Mouse (Mus musculus): Measurements from ENCODE around the gene Plekhg4. TPM values are rescaled to one million over a fixed set of nuclear protein-coding genes. Genes with fewer than 3 reads are reported as not detected.
A peak's percentile ranks its signal among the peaks of the same experiment; 100 is the strongest.

Gene Plekhg4
- total RNA-seq, 2 experiments from 2014 or later, result not detected

GRCm38 (mm10) chr8:105393915-105394314 is 20.8 kb downstream of the Plekhg4 start:
- intact Hi-C loops (cut with DNase I), result no loop called here
- DNase-seq, result no peak

DNA sequence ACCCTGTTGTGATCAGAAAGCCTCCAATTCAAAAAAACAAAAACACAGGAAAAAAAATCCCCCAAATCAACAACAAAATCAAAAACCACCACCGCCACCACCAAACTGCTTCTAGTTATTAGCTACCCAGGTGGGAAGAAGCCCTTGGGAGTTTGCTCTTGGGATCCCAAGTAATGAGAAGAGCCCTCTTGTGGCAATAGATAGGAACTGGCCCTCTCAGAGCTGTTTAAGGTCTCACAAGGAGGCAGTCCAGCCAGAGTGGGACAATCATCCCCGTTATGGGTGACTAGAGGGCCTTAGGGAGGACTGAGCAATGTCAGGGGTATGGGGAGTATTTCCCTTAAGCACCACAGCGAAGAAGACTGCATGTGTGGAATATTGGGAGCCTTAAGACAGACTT is 24.7 kb downstream of the Plekhg4 start:
- intact Hi-C loops (cut with DNase I), result loop anchor here (2.0 kb wide), 1 partner anchor 39 kb away; no protein-coding TSS in a partner anchor

GRCm38 (mm10) chr8:105400016-105400415 is 26.9 kb downstream of the Plekhg4 start:
- intact Hi-C loops (cut with DNase I), result no loop called here
- DNase-seq, result no peak

More for the DNA sequence above, 24.7 kb downstream of the Plekhg4 start:
- DNase-seq, result peak in 1 of 2 experiments; percentile 63

GRCm38 (mm10) chr8:105403467-105403866 is 30.4 kb downstream of the Plekhg4 start:
- intact Hi-C loops (cut with DNase I), result no loop called here
- DNase-seq, result no peak

- no peak for DNase-seq
- intact Hi-C loops (cut with DNase I), result no loop called here
These were observed 31.4 kb downstream of the Plekhg4 start for GRCm38 (mm10) chr8:105404496-105404895.

GRCm38 (mm10) chr8:105406416-105406815 is 33.3 kb downstream of the Plekhg4 start:
- intact Hi-C loops (cut with DNase I), result no loop called here

GRCm38 (mm10) chr8:105408331-105408730 is 35.3 kb downstream of the Plekhg4 start:
- DNase-seq, result no peak
- intact Hi-C loops (cut with DNase I), result no loop called here

More at GRCm38 (mm10) chr8:105406416-105406815, 33.3 kb downstream of the Plekhg4 start:
- no peak for DNase-seq

DNA sequence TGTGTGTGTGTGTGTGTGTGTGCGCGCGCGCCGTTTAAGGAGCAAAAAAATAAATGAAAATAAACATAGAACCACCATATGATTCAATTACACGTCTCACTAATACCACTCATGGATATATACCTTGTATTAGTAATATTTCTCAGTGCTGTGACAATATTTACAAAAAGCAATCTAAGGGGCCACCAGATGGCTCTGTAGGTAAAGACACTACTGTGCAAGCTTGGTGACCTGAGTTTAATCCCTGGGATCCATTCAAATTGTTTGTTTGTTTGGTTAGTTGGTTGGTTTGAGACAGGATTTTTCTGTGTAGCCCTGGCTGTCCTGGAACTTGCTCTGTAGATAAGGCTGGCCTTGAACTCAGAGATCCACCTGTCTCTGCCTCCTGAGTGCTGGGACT is 36.9 kb downstream of the Plekhg4 start:
- DNase-seq, result no peak
- intact Hi-C loops (cut with DNase I), result loop anchor here (5.0 kb wide), 1 partner anchor 67 kb away; no protein-coding TSS in a partner anchor

DNA sequence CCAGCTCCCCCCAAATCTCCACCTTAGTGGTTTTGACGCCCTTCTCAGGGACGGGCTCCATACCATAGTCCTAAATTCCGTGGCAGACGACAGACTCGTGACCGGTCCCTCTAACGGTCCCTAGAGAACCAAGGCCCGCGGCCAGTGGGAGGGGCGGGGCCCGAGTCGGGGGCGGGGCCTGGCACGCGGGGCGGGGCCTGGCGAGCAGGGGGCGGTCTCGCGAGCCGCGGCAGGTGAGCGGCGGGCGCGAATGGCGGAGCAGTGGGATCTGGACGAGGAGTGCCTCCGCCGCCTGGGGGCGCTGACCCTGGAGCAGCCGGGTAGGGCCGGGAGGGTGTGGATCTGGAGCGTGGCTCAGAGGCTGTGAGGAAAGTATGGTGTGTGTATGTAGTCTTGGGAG is 40.3 kb downstream of the Plekhg4 start, which contains the start of the genes Kctd19 and Lrrc36:
TSS of gene Kctd19 (minus strand) at position 112 of the 400 bp plus-strand sequence.
TSS of gene Lrrc36 (plus strand) at position 181 of the 400 bp plus-strand sequence.
- intact Hi-C loops (cut with DNase I), result loop anchor here (5.0 kb wide), 1 partner anchor 64 kb away; no protein-coding TSS in a partner anchor
- DNase-seq, result peak; percentile 62 to 68

GRCm38 (mm10) chr8:105418992-105419391 is 45.9 kb downstream of the Plekhg4 start:
- intact Hi-C loops (cut with DNase I), result no loop called here
- no peak for DNase-seq

GRCm38 (mm10) chr8:105419800-105420199 is 46.7 kb downstream of the Plekhg4 start:
- intact Hi-C loops (cut with DNase I), result no loop called here
- DNase-seq, result no peak

GRCm38 (mm10) chr8:105422006-105422405 is 48.9 kb downstream of the Plekhg4 start:
- intact Hi-C loops (cut with DNase I), result no loop called here

GRCm38 (mm10) chr8:105426878-105427277 is 53.8 kb downstream of the Plekhg4 start:
- intact Hi-C loops (cut with DNase I), result no loop called here
- no peak for DNase-seq

More at GRCm38 (mm10) chr8:105422006-105422405, 48.9 kb downstream of the Plekhg4 start:
- DNase-seq, result no peak

DNA sequence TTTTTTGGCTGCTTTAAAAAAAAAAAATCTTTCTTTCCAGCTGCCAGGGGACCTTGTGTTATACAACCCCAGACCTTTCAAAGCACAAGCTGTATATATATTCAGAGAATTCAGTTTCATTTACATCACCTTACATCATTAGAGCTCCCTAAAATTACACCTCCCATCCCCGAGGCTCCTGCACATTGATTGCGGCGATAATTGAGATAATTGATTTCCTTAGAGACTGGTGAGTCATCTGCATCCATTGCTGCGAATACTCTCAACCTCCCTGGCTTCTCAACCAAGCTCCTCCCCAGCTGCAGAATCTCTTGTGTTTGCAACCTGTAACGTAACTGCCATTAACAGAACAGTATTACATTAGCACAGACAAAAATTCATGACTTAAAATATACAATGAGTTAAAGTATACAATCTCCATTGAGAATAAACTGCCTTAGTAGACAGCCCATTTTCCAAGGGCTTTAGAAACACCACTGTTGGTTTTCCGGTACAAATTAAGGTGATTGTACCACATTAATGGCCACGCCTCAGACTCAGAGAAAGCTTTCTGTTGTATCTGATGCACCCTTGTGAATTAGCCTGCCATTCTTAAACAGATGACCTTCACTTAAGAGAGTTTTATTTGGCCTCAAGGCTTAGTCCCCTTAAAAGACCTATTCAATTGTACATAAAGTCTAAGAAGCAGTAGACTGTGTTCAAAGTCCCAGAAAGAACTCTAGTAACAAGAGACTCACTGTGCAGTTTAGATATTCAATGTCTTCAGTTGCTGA is 58.9 kb downstream of the Plekhg4 start:
- intact Hi-C loops (cut with DNase I), result no loop called here
- no peak for DNase-seq

Other genes starting within 250 kb of the Plekhg4 start
- not detected for gene Ces4a, start 241.5 kb upstream of the Plekhg4 start, total RNA-seq (2021)
- gene Cbfb, start 202.6 kb upstream of the Plekhg4 start, total RNA-seq (2021), result 10 to 100 TPM; 24.4 to 27.9 TPM
- gene D230025D16Rik, start 148.1 kb upstream of the Plekhg4 start, total RNA-seq (2021), result 10 to 100 TPM; 16.7 to 22.0 TPM
- gene B3gnt9, start 118.1 kb upstream of the Plekhg4 start, total RNA-seq (2021), result 1 to 10 TPM; 5.1 to 5.6 TPM
- gene Tradd, start 108.7 kb upstream of the Plekhg4 start, total RNA-seq (2021), result 1 to 10 TPM; 6.3 to 7.2 TPM
- 1 to 10 TPM; 2.4 to 3.1 TPM for gene Fbxl8, start 108.6 kb upstream of the Plekhg4 start, total RNA-seq (2021)
- gene Hsf4, start 103.5 kb upstream of the Plekhg4 start, total RNA-seq (2021), result under 1 TPM; 0.73 to 0.96 TPM
- 10 to 100 TPM; 17.9 to 19.0 TPM for gene Nol3, start 97.1 kb upstream of the Plekhg4 start, total RNA-seq (2021)
- 1 to 10 TPM; 1.5 to 3.2 TPM for gene 4931428F04Rik, start 83.4 kb upstream of the Plekhg4 start, total RNA-seq (2021)
- 1 to 10 TPM; 8.5 to 8.6 TPM for gene Exoc3l, start 77.2 kb upstream of the Plekhg4 start, total RNA-seq (2021)
- gene E2f4, start 75.6 kb upstream of the Plekhg4 start, total RNA-seq (2021), result 10 to 100 TPM; 21.9 to 24.8 TPM
- 1 to 10 TPM in 1 of 2 experiments, under 1 TPM in 1; 0.86 to 1.2 TPM for gene Elmo3, start 67.7 kb upstream of the Plekhg4 start, total RNA-seq (2021)
- 1 to 10 TPM; 1.7 to 1.9 TPM for gene Lrrc29, start 47.0 kb upstream of the Plekhg4 start, total RNA-seq (2021)
- gene Tmem208, start 46.9 kb upstream of the Plekhg4 start, total RNA-seq (2021), result 10 to 100 TPM; 23.3 to 29.6 TPM
- gene Fhod1, start 25.3 kb upstream of the Plekhg4 start, total RNA-seq (2021), result 1 to 10 TPM; 9.2 to 9.4 TPM
- under 1 TPM; 0.83 to 0.86 TPM for gene Slc9a5, start 24.4 kb upstream of the Plekhg4 start, total RNA-seq (2021)
- not detected for gene Kctd19, start 40.2 kb downstream of the Plekhg4 start, total RNA-seq (2021)
- under 1 TPM; 0.68 to 0.86 TPM for gene Lrrc36, start 40.3 kb downstream of the Plekhg4 start, total RNA-seq (2021)
- gene Tppp3, start 98.3 kb downstream of the Plekhg4 start, total RNA-seq (2021), result 10 to 100 TPM; 47.7 to 50.1 TPM
- 10 to 100 TPM; 14.9 to 16.3 TPM for gene Zdhhc1, start 123.6 kb downstream of the Plekhg4 start, total RNA-seq (2021)
- gene Hsd11b2, start 145.5 kb downstream of the Plekhg4 start, total RNA-seq (2021), result 1 to 10 TPM in 1 of 2 experiments, under 1 TPM in 1; 0.53 to 1.0 TPM
- 10 to 100 TPM; 57.2 to 57.8 TPM for gene Atp6v0d1, start 192.8 kb downstream of the Plekhg4 start, total RNA-seq (2021)
- 10 to 100 TPM; 46.0 to 49.0 TPM for gene Ripor1, start 232.0 kb downstream of the Plekhg4 start, total RNA-seq (2021)

Measured in heart, postnatal 14 days (tissue).